Mouse (Mus musculus): ENCODE data around the gene Rsu1.

DNA sequence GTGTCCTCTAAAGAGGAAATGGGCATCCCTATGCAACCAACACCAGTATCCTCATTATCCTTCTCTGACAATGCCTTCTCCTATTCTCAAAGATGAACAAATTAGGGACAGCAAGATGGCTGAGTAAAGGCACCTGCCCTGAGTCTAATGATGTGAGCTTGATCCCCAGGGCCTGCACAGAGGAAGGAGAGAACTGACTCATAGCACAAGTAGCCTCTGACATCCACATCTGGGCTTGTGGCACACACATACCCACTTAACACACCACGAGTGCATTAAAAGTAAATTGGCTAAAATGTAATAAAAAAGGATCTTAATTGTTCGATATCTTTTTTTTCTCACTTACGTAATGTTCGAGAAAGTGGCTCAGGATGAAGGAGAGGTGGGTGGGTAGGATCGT lies 177.2 kb downstream of the Rsu1 start:
- TF ChIP-seq GATA1 (IDR thresholded peaks at IDR 0.05; ENCODE audit: low read length) = no peak
- no peak for TF ChIP-seq TAL1 (IDR thresholded peaks at IDR 0.05; ENCODE audit: low read length)
